ENCODE assay signal across 8 mouse cellular contexts in genomic region chr7:105639304-105639703, GRCm38 (mm10). TPM values are rescaled to one million over a fixed set of nuclear protein-coding genes. Genes with fewer than 3 reads are reported as not detected.
DNase-seq lines count a peak whose midpoint lies in the region; ATAC-seq and TF ChIP-seq lines count a peak whose summit lies in the region.

No protein-coding gene starts in this region.

- H3K9me3 ChIP-seq in ES-E14 (ENCODE audit: control insufficient read depth, insufficient read depth, low read depth, low read length): no peaks in the 10 kb centered on the region
- H3K9me3 ChIP-seq in forebrain, embryonic 16.5 days (ENCODE audit: control insufficient read depth, low read length): no peaks in the 10 kb centered on the region
- no peaks in the 10 kb centered on the region for H3K9me3 ChIP-seq in limb, embryonic 15.5 days
- H3K9me3 ChIP-seq in stomach, postnatal 0 days (ENCODE audit: control insufficient read depth, low read length): no peaks in the 10 kb centered on the region

- no peak for DNase-seq in gastrocnemius, adult 2 months
- no peak for DNase-seq in gastrocnemius, postnatal 36 days
- DNase-seq in ES-E14 (ENCODE audit: low read depth, low spot score): no peak
- DNase-seq in stomach, postnatal 0 days (ENCODE audit: low spot score): no peak
- no peak for DNase-seq in embryo, embryonic 10 days (ENCODE audit: low spot score)

- H3K36me3 ChIP-seq in ES-E14 (ENCODE audit: control insufficient read depth, insufficient read depth, low read length, poor library complexity, severe bottlenecking): peaks cover 21% of the 10 kb centered on the region; the same call in 1 of the 2 replicates
- peaks cover 10% of the 10 kb centered on the region; the same call in 1 of the 2 replicates for H3K36me3 ChIP-seq in forebrain, embryonic 16.5 days (ENCODE audit: control insufficient read depth, insufficient read depth)
- peaks cover 46% of the 10 kb centered on the region for H3K36me3 ChIP-seq in limb, embryonic 15.5 days
- peaks cover 3% of the 10 kb centered on the region; the same call in 1 of the 2 replicates for H3K36me3 ChIP-seq in stomach, postnatal 0 days (ENCODE audit: control insufficient read depth, insufficient read depth, low read length)

- peak overlapping the region; percentile 97 for H3K27ac ChIP-seq in gastrocnemius, adult 2 months
- no peak overlapping the region for H3K27ac ChIP-seq in ES-E14 (ENCODE audit: insufficient read depth, low read depth, low read length, poor library complexity, severe bottlenecking)
- no peak overlapping the region for H3K27ac ChIP-seq in forebrain, embryonic 16.5 days (ENCODE audit: low read length)
- no peak overlapping the region for H3K27ac ChIP-seq in limb, embryonic 15.5 days
- H3K27ac ChIP-seq in stomach, postnatal 0 days (replicated peaks): no peak overlapping the region

- no peak for ATAC-seq in forebrain, embryonic 16.5 days
- ATAC-seq in limb, embryonic 15.5 days (ENCODE audit: insufficient number of reproducible peaks, low FRiP score, low TSS enrichment, low read depth): no peak
- ATAC-seq in stomach, postnatal 0 days (ENCODE audit: low FRiP score, low TSS enrichment): no peak
- ATAC-seq in activated CD4-positive, CD25-positive, alpha-beta regulatory T cell, adult 4 months: no peak

- 67% methylated on average over 9 of the region's 9 CpGs for WGBS in forebrain, embryonic 16.5 days
- whole genome bisulfite sequencing in limb, embryonic 15.5 days: 70% methylated on average over 9 of the region's 9 CpGs
- WGBS in stomach, postnatal 0 days: 44% methylated on average over 9 of the region's 9 CpGs

- H3K27me3 ChIP-seq in forebrain, embryonic 16.5 days (replicated peaks; ENCODE audit: control insufficient read depth, insufficient read depth, low read length): no peaks in the 10 kb centered on the region
- no peaks in the 10 kb centered on the region for H3K27me3 ChIP-seq in limb, embryonic 15.5 days
- no peaks in the 10 kb centered on the region for H3K27me3 ChIP-seq in stomach, postnatal 0 days (ENCODE audit: control insufficient read depth, insufficient read depth, low read length)

- TF ChIP-seq EP300 in stomach, postnatal 0 days (optimal IDR thresholded peaks at IDR 0.05): no peak

- peak overlapping the region; percentile 98 for H3K4me2 ChIP-seq in forebrain, embryonic 16.5 days (ENCODE audit: low read length)
- H3K4me2 ChIP-seq in limb, embryonic 15.5 days: peak overlapping the region; percentile 81
- H3K4me2 ChIP-seq in stomach, postnatal 0 days (replicated peaks; ENCODE audit: low read depth): peak overlapping the region; percentile 93

- no peak for TF ChIP-seq CTCF in gastrocnemius, adult 2 months (IDR thresholded peaks at IDR 0.05)
- TF ChIP-seq CTCF in stomach, postnatal 0 days (IDR thresholded peaks at IDR 0.05; ENCODE audit: low read depth): no peak

- in situ Hi-C loops in ES-E14 (cut with MboI; ENCODE audit: low sequenced_read_pairs in 2 of 2, unreplicated experiment in 2 of 2): no loop called here

- peak overlapping the region; percentile 83 for H3K9ac ChIP-seq in ES-E14 (ENCODE audit: insufficient read depth, low read depth, low read length, poor library complexity, severe bottlenecking)
- H3K9ac ChIP-seq in forebrain, embryonic 16.5 days (replicated peaks; ENCODE audit: low read depth, low read length): peak overlapping the region; percentile 86
- H3K9ac ChIP-seq in limb, embryonic 15.5 days: no peak overlapping the region
- H3K9ac ChIP-seq in stomach, postnatal 0 days (ENCODE audit: low read length): peak overlapping the region; percentile 88

- H3K4me1 ChIP-seq in ES-E14 (ENCODE audit: control insufficient read depth in 2 of 2, insufficient read depth in 2 of 2, low read length in 2 of 2, poor library complexity in 1 of 2): peaks cover 3% of the 10 kb centered on the region in 2 experiments; a peak in 2 of 4 replicates
- peaks cover 27% of the 10 kb centered on the region for H3K4me1 ChIP-seq in forebrain, embryonic 16.5 days (replicated peaks; ENCODE audit: control insufficient read depth, insufficient read depth, low read length)
- peaks cover 33% of the 10 kb centered on the region for H3K4me1 ChIP-seq in limb, embryonic 15.5 days
- H3K4me1 ChIP-seq in stomach, postnatal 0 days (replicated peaks; ENCODE audit: control insufficient read depth, insufficient read depth): peaks cover 12% of the 10 kb centered on the region; the same call in 1 of the 2 replicates

- H3K4me3 ChIP-seq in gastrocnemius, adult 2 months: peak overlapping the region; percentile 97
- H3K4me3 ChIP-seq in ES-E14 (ENCODE audit: insufficient read depth in 1 of 2, low read depth in 1 of 2, low read length in 2 of 2, poor library complexity in 1 of 2, severe bottlenecking in 1 of 2): peak overlapping the region; percentile 82 to 97
- peak overlapping the region; percentile 82 for H3K4me3 ChIP-seq in forebrain, embryonic 16.5 days (replicated peaks; ENCODE audit: low read length)
- H3K4me3 ChIP-seq in limb, embryonic 15.5 days: peak overlapping the region; percentile 76
- peak overlapping the region; percentile 73 for H3K4me3 ChIP-seq in stomach, postnatal 0 days (ENCODE audit: low read depth, low read length)

- intact Hi-C loops in gastrocnemius, adult 2 months (cut with DNase I): loop anchor here (5.0 kb wide), 1 partner anchor 57 kb away; the partner anchor contains the start of gene Apbb1
- intact Hi-C loops in gastrocnemius, postnatal 36 days (cut with DNase I): loop anchor here (10.0 kb wide), 1 partner anchor 235 kb away; the partner anchor contains the start of genes Cnga4 and Fam160a2

TF ChIP-seq in ES-E14, 5 proteins besides CTCF, POLR2A, EP300 and RAD21:
- TF ChIP-seq ZC3H11A (IDR thresholded peaks at IDR 0.05; ENCODE audit: borderline replicate concordance, low read depth, low read length): no peak
- TF ChIP-seq ZNF384 (IDR thresholded peaks at IDR 0.05; ENCODE audit: low read depth, low read length): no peak
- no peak for TF ChIP-seq CHD2 (IDR thresholded peaks at IDR 0.05; ENCODE audit: low read depth, low read length)
- TF ChIP-seq MAFK (IDR thresholded peaks at IDR 0.05; ENCODE audit: insufficient read depth, low read depth, low read length): no peak
- TF ChIP-seq HCFC1 (IDR thresholded peaks at IDR 0.05; ENCODE audit: borderline replicate concordance, insufficient read depth, low read length): no peak

RNA-seq across cellular contexts. Expression of gene Timm10b, which starts 0.6 kb away (rescaled TPM):
- total RNA-seq in gastrocnemius, adult 2 months (2021): 10 to 100 TPM; 53.3 to 64.0 TPM
- total RNA-seq in gastrocnemius, postnatal 36 days (2021): 10 to 100 TPM; 53.7 to 55.9 TPM
- 75.4 and 85.5 TPM in 2 replicates for total RNA-seq in ES-E14 (2012; rRNA removed)
- polyA plus RNA-seq in forebrain, embryonic 16.5 days (2015; fragmentation: Nextera tagmentation; extraction: Ambion mirVana): 124 and 125 TPM in 2 replicates
- 185 and 190 TPM in 2 replicates for polyA plus RNA-seq in limb, embryonic 15.5 days (2015; fragmentation: Nextera tagmentation; extraction: Ambion mirVana)
- 184 and 204 TPM in 2 replicates for polyA plus RNA-seq in stomach, postnatal 0 days (2015; fragmentation: Nextera tagmentation; extraction: Ambion mirVana)
- polyA plus RNA-seq in activated CD4-positive, CD25-positive, alpha-beta regulatory T cell, adult 4 months (2017; shearing (Covaris generic)): 100 to 1,000 TPM; 214 to 228 TPM

RNA-seq across cellular contexts. Expression of gene Arfip2, which starts 0.9 kb away (rescaled TPM):
- 10 to 100 TPM in 1 of 2 experiments, 1 to 10 TPM in 1; 8.8 to 10.5 TPM for total RNA-seq in gastrocnemius, adult 2 months (2021)
- total RNA-seq in gastrocnemius, postnatal 36 days (2021): 1 to 10 TPM; 5.7 to 8.0 TPM
- total RNA-seq in ES-E14 (2012; rRNA removed): 46.5 and 62.9 TPM in 2 replicates
- 84.4 and 86.7 TPM in 2 replicates for polyA plus RNA-seq in forebrain, embryonic 16.5 days (2015; fragmentation: Nextera tagmentation; extraction: Ambion mirVana)
- 95.8 and 97.8 TPM in 2 replicates for polyA plus RNA-seq in limb, embryonic 15.5 days (2015; fragmentation: Nextera tagmentation; extraction: Ambion mirVana)
- 53.0 and 53.2 TPM in 2 replicates for polyA plus RNA-seq in stomach, postnatal 0 days (2015; fragmentation: Nextera tagmentation; extraction: Ambion mirVana)
- 10 to 100 TPM; 12.4 to 13.6 TPM for polyA plus RNA-seq in activated CD4-positive, CD25-positive, alpha-beta regulatory T cell, adult 4 months (2017; shearing (Covaris generic))

RNA-seq across cellular contexts. Expression of gene Gm45799, which starts 1.0 kb away (rescaled TPM):
- 1 to 10 TPM in 1 of 2 experiments, under 1 TPM in 1; 0.64 to 3.4 TPM for total RNA-seq in gastrocnemius, adult 2 months (2021)
- total RNA-seq in gastrocnemius, postnatal 36 days (2021): 1 to 10 TPM; 1.8 to 2.2 TPM
- 9.2 and 35.6 TPM in 2 replicates for total RNA-seq in ES-E14 (2012; rRNA removed)
- 4.6 and 9.1 TPM in 2 replicates for polyA plus RNA-seq in forebrain, embryonic 16.5 days (2015; fragmentation: Nextera tagmentation; extraction: Ambion mirVana)
- polyA plus RNA-seq in limb, embryonic 15.5 days (2015; fragmentation: Nextera tagmentation; extraction: Ambion mirVana): 30.4 and 34.7 TPM in 2 replicates
- 42.7 and 45.1 TPM in 2 replicates for polyA plus RNA-seq in stomach, postnatal 0 days (2015; fragmentation: Nextera tagmentation; extraction: Ambion mirVana)
- 1 to 10 TPM; 3.1 to 5.4 TPM for polyA plus RNA-seq in activated CD4-positive, CD25-positive, alpha-beta regulatory T cell, adult 4 months (2017; shearing (Covaris generic))

RNA-seq across cellular contexts. Expression of gene Trim3, which starts 5.9 kb away (rescaled TPM):
- total RNA-seq in gastrocnemius, adult 2 months (2021): 10 to 100 TPM; 14.7 to 16.4 TPM
- 10 to 100 TPM; 13.9 to 15.1 TPM for total RNA-seq in gastrocnemius, postnatal 36 days (2021)
- 28.5 and 29.5 TPM in 2 replicates for total RNA-seq in ES-E14 (2012; rRNA removed)
- 77.5 and 95.0 TPM in 2 replicates for polyA plus RNA-seq in forebrain, embryonic 16.5 days (2015; fragmentation: Nextera tagmentation; extraction: Ambion mirVana)
- 38.9 and 39.7 TPM in 2 replicates for polyA plus RNA-seq in limb, embryonic 15.5 days (2015; fragmentation: Nextera tagmentation; extraction: Ambion mirVana)
- polyA plus RNA-seq in stomach, postnatal 0 days (2015; fragmentation: Nextera tagmentation; extraction: Ambion mirVana): 14.5 TPM in 2 replicates
- polyA plus RNA-seq in activated CD4-positive, CD25-positive, alpha-beta regulatory T cell, adult 4 months (2017; shearing (Covaris generic)): 1 to 10 TPM; 1.9 to 2.5 TPM

RNA-seq across cellular contexts. Expression of gene Dnhd1, which starts 11.3 kb away (rescaled TPM):
- under 1 TPM; 0.36 to 0.59 TPM for total RNA-seq in gastrocnemius, adult 2 months (2021)
- under 1 TPM; 0.43 to 0.62 TPM for total RNA-seq in gastrocnemius, postnatal 36 days (2021)
- total RNA-seq in ES-E14 (2012; rRNA removed): 0.32 and 0.98 TPM in 2 replicates
- polyA plus RNA-seq in forebrain, embryonic 16.5 days (2015; fragmentation: Nextera tagmentation; extraction: Ambion mirVana): 1.0 and 1.3 TPM in 2 replicates
- 0.88 and 1.4 TPM in 2 replicates for polyA plus RNA-seq in limb, embryonic 15.5 days (2015; fragmentation: Nextera tagmentation; extraction: Ambion mirVana)
- 0.07 and 0.19 TPM in 2 replicates for polyA plus RNA-seq in stomach, postnatal 0 days (2015; fragmentation: Nextera tagmentation; extraction: Ambion mirVana)
- polyA plus RNA-seq in activated CD4-positive, CD25-positive, alpha-beta regulatory T cell, adult 4 months (2017; shearing (Covaris generic)): 1 to 10 TPM in 1 of 2 experiments, under 1 TPM in 1; 0.98 to 1.1 TPM
